Mouse (Mus musculus) thymus, adult 2 months (tissue): ENCODE results near the gene Rps26.

Experiments used
- CTCF ChIP-seq: fragments of 200-500 bp; IDR thresholded peaks from 2 replicates; pipeline ENCODE4 v1.5.1; 2012; ENCODE audit warnings: mild to moderate bottlenecking, control low read depth, low read length, moderate library complexity, borderline replicate concordance; ENCODE audit not compliant: control insufficient read depth, poor library complexity, insufficient read depth; ENCODE audit errors: extremely low read depth
- POLR2A ChIP-seq: fragments of 200-500 bp; IDR thresholded peaks from 2 replicates; pipeline ENCODE4 v1.6.1; 2012; ENCODE audit warnings: mild to moderate bottlenecking, low read length, control low read depth, moderate library complexity; ENCODE audit not compliant: control insufficient read depth, poor library complexity, insufficient read depth; ENCODE audit errors: extremely low read depth

GRCm38 (mm10) chr10:128589464-128590192 is 36.9 kb downstream of the Rps26 start, which contains the start of gene Erbb3:
- TF ChIP-seq CTCF (no peak), POLR2A (no peak)
